Mouse (Mus musculus) thymus, postnatal 0 days (tissue): Measurements from ENCODE around the gene Olfr671. TPM values are rescaled to one million over a fixed set of nuclear protein-coding genes. Genes with fewer than 3 reads are reported as not detected.
"Not testable (repeated sequence)": the region's sequence is repeated elsewhere in the genome, so short reads cannot be mapped to it uniquely, and the experiment has no call there.

ENCODE experiments used
- DNase-seq: peaks from one replicate; pipeline ENCODE4 v3.0.0-alpha.2; 2015; ENCODE audit warnings: low spot score
- polyA plus RNA-seq: library from polyadenylated mRNA; unstranded; fragments of >200 nt; fragmentation: Nextera tagmentation; extraction: Ambion mirVana; gene quantifications from 2 replicates; pipeline ENCODE4 v1.2.1, GENCODE M21; 2015

Gene Olfr671
- not detected in 2 replicates for polyA plus RNA-seq

DNA sequence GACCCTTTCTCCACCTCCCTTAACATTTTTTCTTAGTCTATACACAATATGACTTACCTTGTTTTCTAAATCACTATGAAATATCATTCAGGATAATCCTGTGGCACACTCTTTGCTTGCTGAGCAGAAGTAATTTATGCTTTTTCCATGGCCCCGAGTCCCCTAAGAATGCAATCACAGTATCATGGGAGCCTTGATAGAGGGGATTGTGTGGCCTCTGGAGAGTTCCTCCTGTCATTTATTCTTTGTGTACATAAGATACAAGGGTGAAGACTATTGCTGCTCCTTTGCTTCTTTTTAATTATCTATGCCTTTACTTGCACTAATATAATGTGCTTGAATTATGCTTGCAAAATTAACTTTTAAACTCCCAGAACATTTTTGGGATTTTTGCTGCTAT is at the start of gene Olfr671:
Gene Olfr671, minus strand, starts transcription at position 101 of the 400 bp plus-strand sequence.
- DNase-seq: no peak

GRCm38 (mm10) chr7:105028360-105028759 is 49.4 kb upstream of the Olfr671 start, which contains the start of gene Olfr675:
Gene Olfr675, minus strand, starts transcription at chr7:105028460.
- DNase-seq: no peak

DNA sequence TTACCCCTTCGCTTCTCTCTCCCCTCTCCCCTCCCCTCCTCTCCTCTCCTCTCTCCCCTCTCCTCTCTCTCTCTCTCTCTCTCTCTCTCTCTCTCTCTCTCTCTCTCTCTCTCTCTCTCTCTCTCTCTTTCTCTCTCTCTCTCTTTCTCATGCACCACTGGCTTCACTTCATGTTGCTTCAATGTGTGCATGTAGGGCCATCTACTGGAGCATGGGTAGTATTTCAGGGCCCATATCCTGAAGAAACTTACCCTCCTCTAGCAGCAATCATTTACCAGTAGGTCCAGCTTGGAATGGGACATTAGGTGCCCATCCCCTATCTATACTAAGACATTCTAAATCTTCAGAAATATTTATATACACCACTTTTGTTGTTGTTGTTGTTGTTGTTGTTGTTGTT is 43.6 kb upstream of the Olfr671 start:
- no peak for DNase-seq

- DNase-seq: no peak
Measured at GRCm38 (mm10) chr7:105001929-105002328, 23.0 kb upstream of the Olfr671 start, which contains the start of gene Olfr672. Gene Olfr672, minus strand, starts transcription at chr7:105002029.

- not testable (repeated sequence) for DNase-seq
Measured at GRCm38 (mm10) chr7:104972507-104972906, 6.4 kb downstream of the Olfr671 start.

- DNase-seq: no peak
Measured at GRCm38 (mm10) chr7:104962520-104962919, 16.4 kb downstream of the Olfr671 start, which contains the start of gene Olfr670. Gene Olfr670, minus strand, starts transcription at chr7:104962620.

GRCm38 (mm10) chr7:104950234-104950633 is 28.7 kb downstream of the Olfr671 start:
- not testable (repeated sequence) for DNase-seq

DNA sequence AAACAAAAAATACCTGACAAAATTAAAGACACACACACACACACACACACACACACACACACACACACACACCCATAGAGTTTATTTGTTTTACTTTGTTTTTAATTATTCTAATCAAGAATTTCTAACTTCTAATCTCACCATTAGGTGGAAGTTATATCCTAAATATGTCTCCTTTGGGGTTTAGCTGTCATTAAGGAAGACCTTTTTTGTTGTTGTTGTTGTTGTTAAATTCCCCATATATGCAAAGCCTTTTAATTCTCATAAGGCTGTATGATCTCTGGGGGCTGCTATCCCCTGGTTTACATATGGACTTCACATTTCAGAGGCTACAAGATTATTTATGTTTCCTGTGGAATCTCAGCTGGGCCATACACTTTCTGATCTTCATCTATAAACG is 45.0 kb downstream of the Olfr671 start, which contains the start of gene Olfr669:
Gene Olfr669, plus strand, starts transcription at position 301 of the 400 bp plus-strand sequence.
- no peak for DNase-seq

GRCm38 (mm10) chr7:104927957-104928356 is 51.0 kb downstream of the Olfr671 start, which contains the start of gene Olfr668:
Gene Olfr668, minus strand, starts transcription at chr7:104928057.
- no peak for DNase-seq

Other genes starting within 250 kb of the Olfr671 start
- not detected in 2 replicates for gene Usp17le, start 201.7 kb downstream of the Olfr671 start, polyA plus RNA-seq
- not detected in 2 replicates for gene Usp17lb, start 136.5 kb downstream of the Olfr671 start, polyA plus RNA-seq
- not detected in 2 replicates for gene Usp17la, start 122.1 kb downstream of the Olfr671 start, polyA plus RNA-seq
- gene Olfr665, start 101.1 kb downstream of the Olfr671 start, polyA plus RNA-seq: not detected in 2 replicates
- not detected in 2 replicates for gene Olfr666, start 83.2 kb downstream of the Olfr671 start, polyA plus RNA-seq
- not detected in 2 replicates for gene Olfr667, start 57.6 kb downstream of the Olfr671 start, polyA plus RNA-seq
- not detected in 2 replicates for gene Olfr668, start 51.1 kb downstream of the Olfr671 start, polyA plus RNA-seq
- not detected in 2 replicates for gene Olfr669, start 44.9 kb downstream of the Olfr671 start, polyA plus RNA-seq
- gene Olfr670, start 16.5 kb downstream of the Olfr671 start, polyA plus RNA-seq: not detected in 2 replicates
- not detected in 2 replicates for gene Olfr672, start 22.9 kb upstream of the Olfr671 start, polyA plus RNA-seq
- not detected in 2 replicates for gene Olfr675, start 49.3 kb upstream of the Olfr671 start, polyA plus RNA-seq
- not detected in 2 replicates for gene Olfr676, start 53.6 kb upstream of the Olfr671 start, polyA plus RNA-seq
- not detected in 2 replicates for gene Olfr677, start 72.2 kb upstream of the Olfr671 start, polyA plus RNA-seq
- not detected in 2 replicates for gene Olfr678, start 85.3 kb upstream of the Olfr671 start, polyA plus RNA-seq
- gene Olfr679, start 102.1 kb upstream of the Olfr671 start, polyA plus RNA-seq: not detected in 2 replicates
- gene Olfr680-ps1, start 113.7 kb upstream of the Olfr671 start, polyA plus RNA-seq: not detected in 2 replicates
- gene Olfr681, start 137.7 kb upstream of the Olfr671 start, polyA plus RNA-seq: not detected in 2 replicates
- gene Olfr683, start 167.9 kb upstream of the Olfr671 start, polyA plus RNA-seq: not detected in 2 replicates
- not detected in 2 replicates for gene Olfr684, start 184.5 kb upstream of the Olfr671 start, polyA plus RNA-seq
- gene Olfr685, start 206.9 kb upstream of the Olfr671 start, polyA plus RNA-seq: not detected in 2 replicates
- not detected in 2 replicates for gene Olfr686, start 228.4 kb upstream of the Olfr671 start, polyA plus RNA-seq